Mouse (Mus musculus) c-Kit-positive CD71-positive TER-119-negative erythroid progenitor cells, embryonic 14.5 days (primary cell): ENCODE results near the gene Ttc9.
A peak's percentile ranks its signal among the peaks of the same experiment; 100 is the strongest.

Experiments used
- DNase-seq: peaks from one replicate; pipeline ENCODE4 v3.0.0-alpha.2; 2013; ENCODE audit warnings: low read depth

Gene Ttc9

GRCm38 (mm10) chr12:81630915-81631660, at the start of gene Ttc9:
Gene Ttc9 (plus strand): TSS chr12:81631249.
- no peak for DNase-seq

DNA sequence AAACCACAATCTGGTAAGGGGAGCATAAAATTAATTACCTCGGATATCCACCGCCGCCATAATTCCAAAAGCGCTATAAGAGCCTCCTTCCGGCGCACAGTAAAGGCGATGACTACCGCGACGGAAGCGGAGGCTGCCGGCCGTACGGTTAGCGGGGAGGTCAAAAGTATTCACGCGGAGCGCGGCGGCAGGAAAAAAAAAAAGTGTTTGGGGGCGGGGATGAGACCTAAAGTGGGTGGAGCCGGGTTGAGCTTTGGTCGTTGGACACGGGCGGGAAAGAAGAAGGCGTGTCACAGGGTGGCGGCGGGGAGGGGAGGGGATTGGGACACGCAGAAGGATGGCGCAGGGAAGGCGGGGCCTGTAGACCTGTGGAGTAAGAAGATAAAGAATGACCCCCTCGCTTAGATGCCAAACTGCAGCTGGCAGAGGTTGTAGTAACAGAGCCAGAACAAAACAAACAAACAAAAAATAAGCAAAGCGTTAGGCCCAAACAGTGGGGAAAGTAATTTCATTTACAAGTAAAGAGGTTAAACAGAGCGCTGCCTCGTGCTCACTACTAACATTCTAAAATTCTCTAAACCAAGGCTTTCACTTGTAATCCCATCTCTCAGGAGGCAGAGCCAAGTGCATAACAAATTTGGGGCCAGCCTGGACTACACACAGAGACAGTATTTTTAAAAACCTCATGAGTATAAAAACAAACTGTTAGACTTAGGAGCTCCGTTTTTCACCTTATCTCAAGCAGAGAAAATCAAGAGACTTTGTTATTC, 36.0 kb upstream of the Ttc9 start, which contains the start of gene Med6:
Gene Med6, minus strand, starts transcription at position 107 of the 770 bp plus-strand sequence.
- peak; percentile 95 for DNase-seq

DNA sequence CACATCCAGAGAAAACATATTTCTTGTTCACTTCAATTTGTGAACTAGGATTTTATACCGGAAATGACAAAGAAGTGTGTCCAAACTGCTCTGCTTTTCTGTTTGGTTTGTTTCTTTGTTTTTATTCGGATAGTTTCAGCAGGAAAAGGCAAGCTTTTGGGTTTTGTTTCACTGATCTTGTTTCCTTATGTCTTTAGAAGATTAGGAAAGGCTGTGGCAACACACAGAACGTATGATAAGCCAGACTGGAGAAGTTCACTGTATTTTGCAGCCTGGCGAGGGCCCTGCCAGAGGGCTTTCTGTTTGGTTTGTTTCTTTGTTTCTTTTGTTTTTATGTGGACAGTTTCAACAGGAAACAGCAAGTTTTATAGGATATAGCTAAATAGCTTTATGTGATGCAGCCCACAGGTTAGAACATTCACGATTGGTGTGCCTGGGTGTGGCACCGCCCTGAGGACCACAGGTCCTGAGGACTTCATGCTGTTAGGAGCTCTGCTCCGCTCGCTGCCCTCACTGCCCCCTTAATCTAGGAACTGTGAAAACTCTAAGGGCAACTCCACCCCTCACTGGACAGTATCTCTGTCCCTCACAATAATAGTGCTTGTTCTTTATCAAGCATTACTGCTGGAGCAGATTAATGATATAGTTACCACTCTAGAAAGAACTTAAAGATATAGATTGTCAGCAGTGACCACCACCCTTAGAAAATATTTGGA, 34.3 kb upstream of the Ttc9 start:
- DNase-seq = no peak

GRCm38 (mm10) chr12:81604995-81605784, 25.9 kb upstream of the Ttc9 start:
- DNase-seq = no peak

GRCm38 (mm10) chr12:81609445-81609844, 21.6 kb upstream of the Ttc9 start:
- no peak for DNase-seq

DNA sequence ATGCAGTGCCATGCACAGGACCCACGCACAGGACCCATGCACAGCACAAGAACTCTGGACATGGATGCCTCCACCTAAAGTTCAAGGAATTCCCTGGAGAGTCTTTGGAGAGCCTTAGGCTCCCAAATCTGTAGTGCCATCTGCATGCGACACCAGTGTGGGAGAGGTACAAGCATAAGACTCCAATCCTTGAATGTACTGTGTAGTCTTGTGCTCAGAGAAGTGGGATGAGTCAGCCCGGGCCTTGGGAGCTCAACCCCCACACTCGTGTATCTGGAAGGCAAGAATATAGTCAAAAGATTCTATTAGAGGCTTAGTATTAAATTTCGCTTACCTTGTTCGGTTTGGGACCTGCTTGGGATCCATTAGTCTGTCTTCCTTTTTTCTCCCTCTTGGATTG, 15.2 kb upstream of the Ttc9 start:
- no peak for DNase-seq

- no peak for DNase-seq
These were observed 14.1 kb upstream of the Ttc9 start for GRCm38 (mm10) chr12:81616980-81617379.

- DNase-seq = no peak
These were observed 11.7 kb upstream of the Ttc9 start for GRCm38 (mm10) chr12:81619302-81619701.

GRCm38 (mm10) chr12:81623377-81623776, 7.7 kb upstream of the Ttc9 start:
- no peak for DNase-seq

DNA sequence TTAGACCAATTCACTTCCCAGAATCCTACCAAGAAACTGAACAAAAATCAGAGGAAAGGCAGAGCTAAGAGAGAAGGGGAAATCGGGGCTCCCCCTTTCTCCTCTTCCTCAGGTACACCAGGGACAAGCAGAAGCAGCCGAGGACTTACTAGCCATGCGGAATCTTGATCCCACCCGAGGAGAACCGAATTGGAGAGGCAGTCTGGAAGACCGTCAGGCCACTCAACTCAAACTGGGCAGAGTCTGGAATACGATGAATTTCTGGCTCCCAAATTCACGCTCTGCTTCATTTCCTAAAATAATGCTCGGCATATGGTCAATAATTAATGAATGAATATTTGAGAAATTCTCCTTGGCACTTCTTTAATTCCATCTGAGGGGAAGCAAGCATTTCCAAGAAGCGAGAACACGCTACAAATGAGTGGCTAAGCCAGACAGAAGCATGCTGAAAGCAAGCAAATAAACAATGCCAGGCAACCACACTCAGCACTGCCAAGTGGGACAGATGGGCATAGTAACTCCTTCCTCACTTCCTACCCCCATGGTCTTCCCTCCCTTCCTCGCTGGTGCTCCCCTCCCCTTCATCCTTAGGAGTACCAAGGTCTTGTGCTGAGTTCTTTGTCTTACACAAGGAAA, 4.7 kb upstream of the Ttc9 start:
- DNase-seq = no peak

DNA sequence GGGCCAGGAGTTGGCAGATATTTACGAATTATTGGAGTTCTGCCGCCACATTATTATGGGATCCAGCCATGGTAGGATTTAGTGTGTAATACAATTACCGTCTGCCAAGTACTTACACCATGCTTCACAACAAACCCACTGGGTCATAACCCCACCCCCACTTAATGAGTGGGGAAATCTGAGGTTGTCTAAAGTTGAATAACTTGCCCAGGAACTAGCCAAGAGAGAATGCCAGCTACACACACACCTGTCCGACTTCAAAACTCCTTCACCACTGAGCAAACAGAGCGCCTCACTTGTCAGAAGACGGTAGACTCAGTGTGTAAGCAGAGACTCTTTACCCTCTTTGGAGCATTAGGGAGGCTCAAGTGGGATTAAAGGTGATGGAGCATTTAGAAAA, 3.6 kb upstream of the Ttc9 start:
- no peak for DNase-seq

GRCm38 (mm10) chr12:81628091-81628490, 3.0 kb upstream of the Ttc9 start:
- no peak for DNase-seq

DNA sequence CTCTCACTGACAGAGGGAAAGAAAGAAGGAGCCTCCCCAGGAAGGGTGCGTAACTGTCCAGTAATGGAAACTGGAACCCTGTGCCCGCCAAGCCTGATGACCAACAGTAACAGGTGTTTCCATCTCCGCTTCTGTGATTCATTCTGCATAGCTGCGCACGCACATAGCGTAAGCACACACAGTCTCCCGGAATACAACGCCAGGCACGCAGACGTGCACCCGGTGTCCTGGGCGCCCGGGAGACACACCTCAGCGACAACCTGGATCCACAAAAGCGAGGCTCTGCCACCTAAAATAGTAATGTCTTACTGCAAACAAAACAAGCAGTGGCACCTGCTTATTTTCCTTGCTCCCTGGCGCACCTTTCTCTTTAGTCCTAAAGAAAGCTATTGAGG, 532 bp upstream of the Ttc9 start:
- DNase-seq = no peak

GRCm38 (mm10) chr12:81631661-81632401, 782 bp downstream of the Ttc9 start:
- DNase-seq = no peak

GRCm38 (mm10) chr12:81633246-81633645, 2.2 kb downstream of the Ttc9 start:
- no peak for DNase-seq

DNA sequence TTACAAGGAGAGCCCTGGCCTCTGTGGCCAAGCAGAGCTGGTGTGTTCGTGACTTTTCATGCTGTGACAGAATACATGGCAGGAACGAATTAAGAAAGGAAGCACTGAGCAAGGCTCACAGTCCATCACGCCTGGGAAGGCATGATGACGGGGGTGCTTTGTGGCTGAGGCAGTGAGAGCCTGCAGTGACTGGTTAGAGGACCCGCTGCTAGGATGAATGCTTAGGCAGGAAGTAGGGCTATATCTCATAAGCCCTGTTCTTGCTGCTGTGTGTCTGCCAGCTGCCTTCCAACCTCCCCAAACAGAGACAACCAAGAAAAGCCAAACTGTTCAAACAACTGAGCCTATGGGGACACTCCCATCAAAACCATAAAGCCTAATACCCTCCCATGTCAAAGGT, 9.6 kb downstream of the Ttc9 start:
- DNase-seq = no peak

DNA sequence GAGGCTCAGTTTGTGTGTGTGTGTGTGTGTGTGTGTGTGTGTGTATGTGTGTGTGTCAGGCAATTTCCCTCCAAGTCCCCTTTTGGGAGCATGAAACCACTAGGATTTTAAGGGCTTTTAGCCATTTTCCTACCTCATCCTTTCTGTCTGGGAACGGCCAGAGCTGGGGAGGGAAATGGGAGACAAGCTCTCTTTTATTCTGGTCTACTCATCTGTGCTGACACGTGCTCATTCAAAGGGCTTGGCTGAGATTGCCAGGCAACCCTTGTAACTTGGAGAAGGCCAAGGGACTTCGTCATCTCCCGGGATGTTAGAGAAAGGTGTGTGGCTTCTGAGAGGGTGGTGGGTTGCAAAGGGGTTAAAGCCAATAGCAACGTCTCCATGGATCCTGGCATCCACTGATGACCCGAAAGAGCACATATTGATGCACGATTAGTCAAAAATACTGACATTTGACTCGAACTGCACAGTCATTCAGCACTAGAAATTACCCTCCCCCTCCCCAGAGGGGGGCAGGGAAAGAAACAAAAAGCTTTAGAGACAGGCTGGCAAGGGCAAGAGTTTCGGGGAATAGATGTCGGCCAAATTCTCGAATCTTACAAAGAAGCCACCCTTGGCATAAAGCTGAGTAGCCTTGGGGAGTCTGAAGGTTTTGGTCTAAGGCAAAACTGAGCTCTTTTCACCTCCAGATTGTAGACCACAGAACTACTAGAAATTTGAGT, 11.5 kb downstream of the Ttc9 start:
- DNase-seq = no peak

GRCm38 (mm10) chr12:81646811-81647210, 15.8 kb downstream of the Ttc9 start:
- no peak for DNase-seq

DNA sequence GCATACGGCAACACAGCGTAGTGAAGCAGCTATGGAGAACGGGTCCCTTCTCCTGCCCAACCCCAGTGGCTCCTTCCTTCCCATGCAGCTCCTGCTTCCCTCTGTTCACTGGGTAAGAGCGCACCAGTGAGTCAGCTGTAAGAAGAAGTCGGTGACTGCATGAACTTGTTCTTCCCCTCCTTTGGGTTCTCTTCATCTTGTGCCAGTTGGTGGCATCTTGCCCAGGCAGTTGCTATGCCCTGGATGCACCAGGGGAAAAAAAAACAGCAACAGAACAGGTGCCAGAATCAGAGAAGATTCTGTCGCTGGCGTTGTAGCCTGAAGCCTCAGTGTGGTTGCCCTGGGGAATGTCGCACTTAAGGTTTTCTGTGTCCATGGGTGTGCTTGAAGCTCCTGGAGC, 22.3 kb downstream of the Ttc9 start:
- DNase-seq = no peak

- DNase-seq = no peak
These were observed 26.3 kb downstream of the Ttc9 start for GRCm38 (mm10) chr12:81657321-81657720.
